Comparison of ENCODE assay signal across 18 mouse cellular contexts in genomic region chrX:101732644-101733043, GRCm38 (mm10). TPM values are rescaled to one million over a fixed set of nuclear protein-coding genes. Genes with fewer than 3 reads are reported as not detected.
"Had no signal": no experiment of that assay in that cellular context is flagged by ENCODE, and none has a peak within 500 bp of the region (broad histone marks: within the 10 kb centered on the region; RNA-seq: fewer than 3 reads in every experiment).

No protein-coding gene starts in this region.

- H3K4me1 ChIP-seq: hindbrain, embryonic 12.5 days; limb, embryonic 15.5 days; liver, embryonic 12.5 days; midbrain, embryonic 12.5 days; neural tube, embryonic 13.5 days had no signal

- ATAC-seq: hindbrain, postnatal 0 days; liver, embryonic 12.5 days; midbrain, embryonic 16.5 days had no signal

- DNase-seq: kidney, adult 8-10 months; lung, embryonic 14.5 days; lung, postnatal 10 days; lung, postnatal 4 days; right cerebral cortex, postnatal 14 days; thymus, adult 2 months; thymus, postnatal 25 days had no signal

- H3K9me3 ChIP-seq: hindbrain, embryonic 12.5 days; limb, embryonic 15.5 days; liver, embryonic 12.5 days; midbrain, embryonic 12.5 days; neural tube, embryonic 13.5 days had no signal

- H3K9ac ChIP-seq: hindbrain, embryonic 12.5 days; limb, embryonic 15.5 days; liver, embryonic 12.5 days; lung, embryonic 14.5 days; midbrain, embryonic 12.5 days; neural tube, embryonic 13.5 days had no signal

- H3K36me3 ChIP-seq: hindbrain, embryonic 12.5 days; limb, embryonic 15.5 days; liver, embryonic 12.5 days; midbrain, embryonic 12.5 days; neural tube, embryonic 13.5 days had no signal

- H3K27ac ChIP-seq: hindbrain, embryonic 12.5 days; hindbrain, postnatal 0 days; kidney, postnatal 0 days; layer of hippocampus, adult 2 months; limb, embryonic 15.5 days; liver, embryonic 12.5 days; midbrain, embryonic 12.5 days; neural tube, embryonic 13.5 days had no signal

- H3K4me2 ChIP-seq: hindbrain, embryonic 12.5 days; limb, embryonic 15.5 days; liver, embryonic 12.5 days; lung, embryonic 14.5 days; midbrain, embryonic 12.5 days; neural tube, embryonic 13.5 days had no signal

- H3K4me3 ChIP-seq: hindbrain, embryonic 12.5 days; layer of hippocampus, adult 2 months; limb, embryonic 15.5 days; liver, embryonic 12.5 days; midbrain, embryonic 12.5 days; neural tube, embryonic 13.5 days had no signal

RNA-seq across cellular contexts. Expression of gene Cxcr3, which starts 1.4 kb away (rescaled TPM):
- total RNA-seq: left cerebral cortex, postnatal 10 days had no signal
- polyA plus RNA-seq: hindbrain, embryonic 12.5 days; limb, embryonic 11.5 days had no signal
